Mouse (Mus musculus) limb, embryonic 14.5 days (tissue): ENCODE results near the gene Dnajc8. TPM values are rescaled to one million over a fixed set of nuclear protein-coding genes. Genes with fewer than 3 reads are reported as not detected.

ENCODE experiments used
- ATAC-seq: fragments of 200-750 bp; cut with Nextera tagmentation; 2 replicates; pipeline ENCODE4 v1.8.0; 2017; ENCODE audit warnings: low read depth, moderate number of reproducible peaks, moderate TSS enrichment; ENCODE audit not compliant: low FRiP score
- DNase-seq: peaks from one replicate; pipeline ENCODE4 v3.0.0-alpha.2; 2015; ENCODE audit warnings: low spot score
- H3K27ac ChIP-seq: fragments of 300-500 bp; sonication (generic); replicated peaks from 2 replicates; pipeline ENCODE4 v1.5.1; 2014; ENCODE audit warnings: low read depth, mild to moderate bottlenecking, low read length, moderate library complexity, mixed read lengths
- H3K27me3 ChIP-seq: fragments of 300-500 bp; sonication (generic); 2 replicates; pipeline ENCODE4 v1.6.1; 2014; ENCODE audit warnings: low read length, mixed read lengths; ENCODE audit not compliant: control insufficient read depth, insufficient read depth
- H3K36me3 ChIP-seq: fragments of 300-500 bp; sonication (generic); 2 replicates; pipeline ENCODE4 v1.6.1; 2014; ENCODE audit warnings: mild to moderate bottlenecking, low read length, moderate library complexity, mixed read lengths; ENCODE audit not compliant: control insufficient read depth, insufficient read depth
- H3K4me1 ChIP-seq: fragments of 300-500 bp; sonication (generic); 2 replicates; pipeline ENCODE4 v1.6.1; 2014; ENCODE audit warnings: antibody characterized with exemption, low read length, mixed read lengths; ENCODE audit not compliant: control insufficient read depth, insufficient read depth
- H3K4me2 ChIP-seq: fragments of 300-500 bp; sonication (generic); replicated peaks from 2 replicates; pipeline ENCODE4 v1.6.1; 2014; ENCODE audit warnings: low read depth, mild to moderate bottlenecking, low read length, moderate library complexity; ENCODE audit not compliant: severe bottlenecking
- H3K4me3 ChIP-seq: fragments of 300-500 bp; sonication (generic); replicated peaks from 2 replicates; pipeline ENCODE4 v1.5.1; 2014; ENCODE audit warnings: low read length
- H3K9ac ChIP-seq: fragments of 300-500 bp; sonication (generic); 2 replicates; pipeline ENCODE4 v1.6.1; 2014; ENCODE audit warnings: mild to moderate bottlenecking, low read depth, low read length, moderate library complexity; ENCODE audit not compliant: severe bottlenecking
- H3K9me3 ChIP-seq: fragments of 300-500 bp; sonication (generic); 2 replicates; pipeline ENCODE4 v1.6.1; 2016; ENCODE audit warnings: low read length; ENCODE audit not compliant: control insufficient read depth
- POLR2A ChIP-seq: fragments of 200-500 bp; IDR thresholded peaks from 2 replicates; pipeline ENCODE4 v1.8.0; 2012; ENCODE audit warnings: inconsistent platforms, mild to moderate bottlenecking, moderate library complexity, borderline replicate concordance; ENCODE audit not compliant: insufficient read depth, insufficient read length; ENCODE audit errors: extremely low read depth
- WGBS: fragments of 180-500 bp; shearing (Covaris S2); extraction: QIAGEN DNeasy Blood & Tissue Kit; methylation state at CpG from one replicate; pipeline ENCODE4 v1.1.7; 2014; 5-methylcytosine and 5-hydroxymethylcytosine counted together
- polyA plus RNA-seq, 2 experiments: library from polyadenylated mRNA; depleted of rRNA in 1 of 2; stranded (reverse) in 1 of 2; unstranded in 1 of 2; fragments of >200 nt; fragmentation: Nextera tagmentation in 1 of 2; extraction: Ambion mirVana in 1 of 2; gene quantifications; 2 replicates each; pipeline versions ENCODE4 v1.2.1 to v1.2.3; 2012 to 2014

The Dnajc8 gene
- polyA plus RNA-seq, 2 experiments: 114 to 144 TPM

- 51% methylated on average over 2 of the region's 2 CpGs for WGBS
Observed at GRCm38 (mm10) chr4:132526678-132527077, 8.7 kb upstream of the Dnajc8 start.

GRCm38 (mm10) chr4:132527917-132528522, 7.3 kb upstream of the Dnajc8 start:
- no peak overlapping the region for H3K27ac ChIP-seq
- ATAC-seq: no peak
- no peaks in the 10 kb centered on the region for H3K9me3 ChIP-seq
- H3K27me3 ChIP-seq: no peaks in the 10 kb centered on the region
- no peak overlapping the region for H3K4me3 ChIP-seq
- TF ChIP-seq POLR2A: no peak
- WGBS: 89% methylated on average over 8 of the region's 8 CpGs
- no peak overlapping the region for H3K4me2 ChIP-seq
- no peak for DNase-seq
- H3K36me3 ChIP-seq: peaks cover 16% of the 10 kb centered on the region
- H3K4me1 ChIP-seq: peaks cover 9% of the 10 kb centered on the region
- H3K9ac ChIP-seq: no peak overlapping the region

More at GRCm38 (mm10) chr4:132526678-132527077, 8.7 kb upstream of the Dnajc8 start:
- H3K4me1 ChIP-seq: peaks cover 6% of the 10 kb centered on the region; the same call in 1 of the 2 replicates
- TF ChIP-seq POLR2A: no peak
- DNase-seq (no peak), ATAC-seq (no peak)
- no peak overlapping the region for H3K4me2 ChIP-seq
- H3K27ac ChIP-seq: no peak overlapping the region
- no peak overlapping the region for H3K4me3 ChIP-seq
- H3K36me3 ChIP-seq: peaks cover 16% of the 10 kb centered on the region
- no peaks in the 10 kb centered on the region for H3K9me3 ChIP-seq
- no peak overlapping the region for H3K9ac ChIP-seq
- H3K27me3 ChIP-seq: no peaks in the 10 kb centered on the region

GRCm38 (mm10) chr4:132529344-132529743, 6.0 kb upstream of the Dnajc8 start:
- no peaks in the 10 kb centered on the region for H3K27me3 ChIP-seq
- no peak overlapping the region for H3K9ac ChIP-seq
- TF ChIP-seq POLR2A: no peak
- no peak overlapping the region for H3K4me3 ChIP-seq
- H3K4me1 ChIP-seq: peaks cover 8% of the 10 kb centered on the region
- no peaks in the 10 kb centered on the region for H3K9me3 ChIP-seq
- DNase-seq (no peak), ATAC-seq (no peak)
- H3K36me3 ChIP-seq: peaks cover 16% of the 10 kb centered on the region
- WGBS: 70% methylated on average over 4 of the region's 4 CpGs
- H3K27ac ChIP-seq: no peak overlapping the region
- no peak overlapping the region for H3K4me2 ChIP-seq

- H3K4me3 ChIP-seq: no peak overlapping the region
- no peaks in the 10 kb centered on the region for H3K9me3 ChIP-seq
- H3K4me1 ChIP-seq: peaks cover 3% of the 10 kb centered on the region; the same call in 1 of the 2 replicates
- no peaks in the 10 kb centered on the region for H3K27me3 ChIP-seq
- peaks cover 16% of the 10 kb centered on the region for H3K36me3 ChIP-seq
- ATAC-seq (no peak), DNase-seq (no peak)
- TF ChIP-seq POLR2A: no peak
- H3K9ac ChIP-seq: no peak overlapping the region
- no peak overlapping the region for H3K4me2 ChIP-seq
- no peak overlapping the region for H3K27ac ChIP-seq
- 93% methylated on average over 20 of the region's 20 CpGs for WGBS
Observed at GRCm38 (mm10) chr4:132530033-132530804, 5.1 kb upstream of the Dnajc8 start.

GRCm38 (mm10) chr4:132532496-132532895, 2.9 kb upstream of the Dnajc8 start:
- H3K27me3 ChIP-seq: no peaks in the 10 kb centered on the region
- H3K9me3 ChIP-seq: no peaks in the 10 kb centered on the region
- H3K4me2 ChIP-seq: peak overlapping the region; percentile 76
- H3K9ac ChIP-seq: peak overlapping the region; percentile 75
- DNase-seq: peak; percentile 17
- peak overlapping the region; percentile 61 for H3K4me3 ChIP-seq
- ATAC-seq: no peak
- WGBS: 17% methylated on average over 5 of the region's 5 CpGs
- H3K27ac ChIP-seq: peak overlapping the region; percentile 85; the same call in 1 of the 2 replicates
- peaks cover 19% of the 10 kb centered on the region for H3K36me3 ChIP-seq
- no peak for TF ChIP-seq POLR2A
- peaks cover 11% of the 10 kb centered on the region for H3K4me1 ChIP-seq
